Mouse (Mus musculus): ENCODE measurements around the gene Cdh12.

GRCm38 (mm10) chr15:21555981-21556380 is 1106.9 kb downstream of the Cdh12 start:
- TF ChIP-seq CTCF (IDR thresholded peaks at IDR 0.05; ENCODE audit: borderline replicate concordance, control insufficient read depth, extremely low read depth, insufficient read depth, low read length, poor library complexity), result no peak
- TF ChIP-seq POLR2A (IDR thresholded peaks at IDR 0.05; ENCODE audit: control insufficient read depth, extremely low read depth, insufficient read depth, low read length, poor library complexity), result no peak

All from thymus, adult 2 months (tissue).